Mouse (Mus musculus) olfactory bulb, adult 2 months (tissue): ENCODE results near the gene Zfp410. TPM values are rescaled to one million over a fixed set of nuclear protein-coding genes. Genes with fewer than 3 reads are reported as not detected.
"Not testable (repeated sequence)": the region's sequence is repeated elsewhere in the genome, so short reads cannot be mapped to it uniquely, and the experiment has no call there.

ENCODE experiments used
- H3K27ac ChIP-seq: fragments of 200-500 bp; 2 replicates; pipeline ENCODE4 v1.5.1; 2012; ENCODE audit warnings: low read depth, low read length; ENCODE audit not compliant: insufficient read depth
- H3K4me1 ChIP-seq: fragments of 200-500 bp; 2 replicates; pipeline ENCODE4 v1.6.1; 2012; ENCODE audit warnings: low read length; ENCODE audit not compliant: control insufficient read depth, insufficient read depth
- H3K4me3 ChIP-seq: fragments of 200-500 bp; 2 replicates; pipeline ENCODE4 v1.5.1; 2012; ENCODE audit warnings: mild to moderate bottlenecking, low read depth, low read length, moderate library complexity; ENCODE audit not compliant: insufficient read depth
- CTCF ChIP-seq: fragments of 200-500 bp; IDR thresholded peaks from 2 replicates; pipeline ENCODE4 v1.5.1; 2012; ENCODE audit warnings: low read depth, mild to moderate bottlenecking, low read length, moderate library complexity; ENCODE audit not compliant: insufficient read depth
- POLR2A ChIP-seq: fragments of 200-500 bp; IDR thresholded peaks from 2 replicates; pipeline ENCODE4 v1.6.1; 2012; ENCODE audit warnings: mild to moderate bottlenecking, low read depth, low read length, moderate library complexity; ENCODE audit not compliant: insufficient read depth
- WGBS: fragments of 180-500 bp; shearing (Covaris S2); methylation state at CpG from one replicate; pipeline ENCODE4 v1.1.7; 2018; 5-methylcytosine and 5-hydroxymethylcytosine counted together
- polyA plus RNA-seq: library from polyadenylated mRNA; stranded (reverse); fragments of >200 nt; gene quantifications from 2 replicates; pipeline ENCODE4 v1.2.4, GENCODE M21; 2012; ENCODE audit warnings: low replicate concordance; ENCODE audit not compliant: missing spikeins, insufficient read depth, insufficient read length

The Zfp410 gene
- polyA plus RNA-seq, 1 experiment = not detected

DNA sequence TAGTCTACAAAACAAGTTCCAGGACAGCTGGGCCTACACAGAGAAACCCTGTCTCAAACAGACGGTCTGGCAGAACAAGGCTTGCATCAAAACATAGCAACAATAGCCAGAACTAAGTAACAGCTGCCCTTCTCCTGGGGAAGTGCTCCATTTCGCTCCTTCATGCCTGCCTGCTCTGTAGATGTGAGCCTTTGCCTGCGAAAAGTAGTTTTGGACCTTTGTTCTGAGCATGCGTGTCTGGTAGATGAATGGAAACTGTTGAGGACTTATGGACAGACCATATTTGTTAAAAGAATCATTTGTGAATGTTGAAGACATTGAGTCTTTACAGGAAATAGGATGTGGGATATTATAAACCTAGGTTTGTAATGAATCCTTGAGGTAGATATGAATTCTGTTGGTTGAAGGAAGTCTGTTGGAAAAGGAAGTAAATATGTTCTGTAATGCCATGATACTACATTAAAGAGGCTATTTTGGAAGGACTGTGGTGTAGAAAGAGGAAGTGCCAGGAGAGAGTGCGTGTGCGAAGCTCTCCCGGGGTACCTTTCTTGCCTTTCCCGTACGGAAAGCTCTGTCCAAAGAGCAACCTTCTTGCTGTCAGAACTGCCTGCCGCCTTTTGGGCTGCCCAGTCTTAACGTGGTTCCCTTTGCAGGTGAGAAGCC is 20.4 kb downstream of the Zfp410 start:
- Histone ChIP-seq H3K27ac (no peak overlapping the region), H3K4me1 (no peaks in the 10 kb centered on the region), H3K4me3 (no peak overlapping the region)
- TF ChIP-seq POLR2A (no peak), CTCF (no peak)
- WGBS = 91% methylated on average over 11 of the region's 11 CpGs

DNA sequence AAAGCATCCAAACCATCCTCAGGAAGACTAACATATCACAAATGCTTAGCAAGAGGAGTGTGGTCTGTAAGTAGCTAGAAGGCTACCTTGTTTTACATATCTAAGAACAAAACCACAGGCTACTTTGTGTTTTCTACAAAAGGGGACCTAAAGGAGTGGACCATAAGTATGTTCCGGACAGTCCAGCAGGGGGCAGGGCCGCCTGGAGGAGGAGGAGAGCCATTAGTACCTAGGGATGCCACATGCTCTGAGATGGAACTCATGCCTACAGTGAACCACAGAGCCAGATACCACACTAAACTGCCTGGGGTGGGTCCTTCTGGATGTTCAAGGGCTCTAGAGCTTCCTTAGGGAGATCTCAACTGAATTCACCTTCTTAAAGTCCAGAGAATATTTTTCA is 30.5 kb downstream of the Zfp410 start:
- no peak overlapping the region for H3K27ac ChIP-seq
- no peak for TF ChIP-seq POLR2A
- no peak for TF ChIP-seq CTCF
- no peak overlapping the region for H3K4me3 ChIP-seq
- 46% methylated on average over 2 of the region's 2 CpGs for WGBS
- no peaks in the 10 kb centered on the region for H3K4me1 ChIP-seq

- WGBS = 89% methylated on average over 2 of the region's 2 CpGs
- not testable (repeated sequence) for H3K4me1 ChIP-seq, H3K4me3 ChIP-seq, H3K27ac ChIP-seq
Measured at GRCm38 (mm10) chr12:84358699-84359098, 42.0 kb downstream of the Zfp410 start.

DNA sequence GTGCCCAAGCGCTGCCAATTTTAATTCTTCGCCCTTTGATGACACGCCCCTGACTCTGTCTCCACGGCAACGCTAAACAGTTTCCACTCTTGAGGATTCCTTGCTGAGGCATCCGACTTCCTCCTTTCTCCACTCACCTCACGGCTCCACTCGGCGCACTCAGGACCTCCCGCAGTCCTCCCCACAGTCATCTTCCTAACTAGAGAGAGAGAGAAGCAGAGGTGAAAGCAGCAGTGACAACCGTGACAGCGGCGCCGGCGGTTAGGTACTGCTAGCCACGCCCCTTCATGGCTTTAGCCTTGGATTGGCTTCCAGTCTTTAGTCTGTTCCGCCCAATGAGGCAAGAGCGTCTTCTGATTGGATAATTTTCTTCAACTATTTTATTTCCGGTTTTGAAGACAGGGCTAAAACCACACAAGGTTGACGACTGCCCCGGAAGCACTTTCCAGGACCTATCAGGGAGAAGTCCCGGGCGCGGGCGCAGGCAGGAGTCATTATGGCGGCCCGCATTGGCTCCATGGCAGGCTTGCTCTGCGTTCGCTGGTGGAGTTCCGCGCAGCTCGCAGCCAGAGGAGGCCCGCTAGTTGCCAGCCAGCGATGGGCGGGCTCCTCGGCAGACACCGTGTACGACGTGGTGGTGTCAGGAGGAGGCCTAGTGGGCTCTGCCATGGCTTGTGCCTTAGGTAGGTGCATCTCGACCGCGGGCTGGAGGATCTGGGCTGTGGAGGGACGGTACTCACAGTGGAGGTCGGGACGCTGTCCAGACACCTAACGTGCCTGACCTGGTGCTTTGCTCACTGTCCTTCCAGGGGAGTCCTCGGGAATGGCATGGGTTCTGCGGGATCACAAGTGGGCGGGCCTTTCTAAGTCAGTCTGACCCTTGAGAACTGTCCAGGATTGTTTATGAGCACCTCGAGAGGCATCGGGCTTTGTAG is 45.2 kb downstream of the Zfp410 start, which contains the start of the genes Coq6 and Fam161b:
Gene Coq6 (plus strand): TSS at position 103 of the 935 bp plus-strand sequence.
Gene Fam161b (minus strand): TSS at position 279 of the 935 bp plus-strand sequence.
- Histone ChIP-seq H3K27ac (no peak within 1 kb of the TSS; the same call in 1 of the 2 replicates), H3K4me1 (peaks cover 6% of the 10 kb centered on the region), H3K4me3 (peak within 1 kb of the TSS; percentile 90)
- WGBS = under 1% methylated on average over 51 of the region's 51 CpGs
- TF ChIP-seq POLR2A = 0 out of 2 replicates have a peak, but pooled peaks have one; percentile 37
- TF ChIP-seq CTCF = no peak

GRCm38 (mm10) chr12:84362872-84363271 is 46.2 kb downstream of the Zfp410 start:
- TF ChIP-seq POLR2A = no peak
- TF ChIP-seq CTCF = no peak
- no peak overlapping the region for H3K4me3 ChIP-seq
- peaks cover 6% of the 10 kb centered on the region for H3K4me1 ChIP-seq
- 56% methylated on average over 2 of the region's 2 CpGs for WGBS
- no peak overlapping the region for H3K27ac ChIP-seq

GRCm38 (mm10) chr12:84364291-84364690 is 47.6 kb downstream of the Zfp410 start:
- Histone ChIP-seq H3K4me1 (peaks cover 6% of the 10 kb centered on the region), H3K4me3 (no peak overlapping the region), H3K27ac (no peak overlapping the region)
- TF ChIP-seq CTCF = no peak
- no peak for TF ChIP-seq POLR2A
- WGBS = 86% methylated on average over 9 of the region's 9 CpGs

GRCm38 (mm10) chr12:84365137-84365536 is 48.5 kb downstream of the Zfp410 start:
- H3K4me3 ChIP-seq = no peak overlapping the region
- WGBS = 94% methylated on average over 6 of the region's 6 CpGs
- no peak overlapping the region for H3K27ac ChIP-seq
- peaks cover 6% of the 10 kb centered on the region for H3K4me1 ChIP-seq
- TF ChIP-seq POLR2A (no peak), CTCF (no peak)

- Histone ChIP-seq H3K4me3 (no peak overlapping the region), H3K4me1 (peaks cover 6% of the 10 kb centered on the region), H3K27ac (no peak overlapping the region)
- WGBS = 66% methylated on average over 9 of the region's 9 CpGs
- no peak for TF ChIP-seq POLR2A
- TF ChIP-seq CTCF = no peak
Measured at GRCm38 (mm10) chr12:84366971-84367370, 50.3 kb downstream of the Zfp410 start.

GRCm38 (mm10) chr12:84371647-84372046 is 55.0 kb downstream of the Zfp410 start:
- TF ChIP-seq CTCF = no peak
- no peak for TF ChIP-seq POLR2A
- Histone ChIP-seq H3K4me3 (no peak overlapping the region), H3K4me1 (peaks cover 3% of the 10 kb centered on the region; the same call in 1 of the 2 replicates), H3K27ac (no peak overlapping the region)
- 89% methylated on average over 5 of the region's 5 CpGs for WGBS
